Mouse (Mus musculus) kidney, adult 2 months (tissue): ENCODE measurements around the gene Dbp.

Experiments used
- CTCF ChIP-seq: fragments of 200-500 bp; conservative IDR thresholded peaks from 2 replicates; pipeline ENCODE4 v1.5.1; 2011; ENCODE audit warnings: low read depth, mild to moderate bottlenecking, control low read depth, low read length, moderate library complexity, mixed read lengths; ENCODE audit not compliant: insufficient read depth, insufficient read length
- POLR2A ChIP-seq: fragments of 200-500 bp; IDR thresholded peaks from one replicate; pipeline ENCODE4 v1.6.1; 2011; ENCODE audit warnings: low read depth, low read length, control low read depth

- no peak for TF ChIP-seq CTCF
- no peak for TF ChIP-seq POLR2A
Observed at GRCm38 (mm10) chr7:45667761-45668160, 37.1 kb upstream of the Dbp start.
